Mouse (Mus musculus) megakaryocyte progenitor cell, adult 5-6 weeks (primary cell): ENCODE data around the gene AB124611. TPM values are rescaled to one million over a fixed set of nuclear protein-coding genes. Genes with fewer than 3 reads are reported as not detected.
"Not testable (repeated sequence)": the region's sequence is repeated elsewhere in the genome, so short reads cannot be mapped to it uniquely, and the experiment has no call there.

Experiments
- ATAC-seq: replicated peaks from 2 replicates; pipeline ENCODE4 v1.8.0; 2016; ENCODE audit warnings: mild to moderate bottlenecking, moderate TSS enrichment, inconsistent platforms; ENCODE audit not compliant: poor library complexity
- total RNA-seq, 2 experiments: library from RNA; stranded (forward) in 1 of 2; stranded (reverse) in 1 of 2; fragments of 157-497, 149-512 nt in 1 of 2; fragments of 200-1000 nt in 1 of 2; gene quantifications; 2 replicates each; pipeline versions ENCODE4 v1.2.3 to v1.2.4; 2015 to 2017

The AB124611 gene
- total RNA-seq, 2 experiments from 2014 or later: 17.9 to 45.9 TPM

DNA sequence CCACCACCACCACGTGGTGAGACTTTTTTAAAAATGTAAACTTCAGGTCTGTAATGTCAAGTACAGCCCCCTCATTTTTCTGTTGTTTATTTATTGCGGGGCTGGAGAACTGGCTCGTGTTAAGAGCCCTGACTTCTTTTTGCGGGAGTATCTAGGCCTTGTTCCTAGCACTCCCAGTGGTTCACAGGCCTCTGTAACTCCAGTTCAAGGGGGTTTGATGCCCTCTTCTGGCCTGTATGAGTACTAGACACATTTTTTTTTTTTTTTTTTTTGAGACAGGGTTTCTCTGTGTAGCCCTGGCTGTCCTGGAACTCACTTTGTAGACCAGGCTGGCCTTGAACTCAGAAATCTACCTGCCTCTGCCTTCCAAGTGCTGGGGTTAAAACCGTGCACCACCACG, 7.3 kb upstream of the AB124611 start:
- ATAC-seq: not testable (repeated sequence)

DNA sequence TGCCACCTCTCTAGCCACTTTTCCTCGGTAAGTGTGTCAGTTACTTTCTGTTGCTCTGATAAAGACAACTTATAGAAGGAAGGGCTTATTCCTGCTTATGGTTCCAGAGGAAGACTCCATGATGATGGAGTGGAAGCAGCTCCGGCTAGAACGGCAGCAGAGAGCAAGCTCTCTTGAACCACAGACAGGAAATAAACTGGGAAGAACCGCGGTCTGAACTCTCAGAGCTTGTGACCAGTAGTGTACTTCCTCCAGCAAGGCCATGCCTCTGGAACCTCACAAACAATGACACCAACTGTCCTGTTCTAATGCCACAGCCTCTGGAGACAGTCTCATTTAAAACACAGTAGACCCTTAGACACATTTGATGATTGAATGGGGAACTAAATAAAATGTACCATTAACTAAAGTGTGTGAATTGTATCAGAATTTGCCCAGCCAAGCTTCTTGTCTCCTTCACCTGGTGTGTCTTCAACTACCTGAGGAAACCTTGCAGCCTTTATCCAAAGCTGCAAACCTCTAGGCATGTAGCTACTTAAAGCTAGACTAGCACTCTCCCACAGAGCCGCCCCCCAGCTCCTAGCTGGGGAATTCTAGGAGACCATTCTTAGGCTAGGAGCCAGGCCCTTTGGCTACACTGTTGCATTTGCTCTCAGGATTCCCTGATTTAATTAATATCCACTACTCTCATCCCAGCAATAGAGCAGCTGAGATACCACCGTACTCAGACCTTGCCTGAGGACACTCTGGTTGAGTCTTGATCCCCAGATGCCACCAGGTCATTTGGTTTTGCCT, 637 bp upstream of the AB124611 start:
- ATAC-seq: peak; percentile 41

DNA sequence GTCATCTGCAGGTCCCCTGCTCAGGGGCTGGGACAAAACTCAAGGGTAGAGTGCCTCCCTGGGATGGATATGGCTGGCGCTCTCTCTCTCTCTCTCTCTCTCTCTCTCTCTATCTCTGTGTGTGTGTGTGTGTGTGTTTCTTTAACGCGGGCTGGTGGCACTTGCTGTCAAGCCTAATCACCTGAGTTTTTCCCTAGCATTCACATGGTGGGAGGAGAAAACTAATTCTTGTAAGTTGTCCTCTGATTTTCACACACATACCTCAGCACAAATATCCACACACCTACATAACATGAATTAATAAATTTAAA, 613 bp downstream of the AB124611 start:
- ATAC-seq: no peak

- no peak for ATAC-seq
These were observed 1.3 kb downstream of the AB124611 start for GRCm38 (mm10) chr9:21527100-21527801.

DNA sequence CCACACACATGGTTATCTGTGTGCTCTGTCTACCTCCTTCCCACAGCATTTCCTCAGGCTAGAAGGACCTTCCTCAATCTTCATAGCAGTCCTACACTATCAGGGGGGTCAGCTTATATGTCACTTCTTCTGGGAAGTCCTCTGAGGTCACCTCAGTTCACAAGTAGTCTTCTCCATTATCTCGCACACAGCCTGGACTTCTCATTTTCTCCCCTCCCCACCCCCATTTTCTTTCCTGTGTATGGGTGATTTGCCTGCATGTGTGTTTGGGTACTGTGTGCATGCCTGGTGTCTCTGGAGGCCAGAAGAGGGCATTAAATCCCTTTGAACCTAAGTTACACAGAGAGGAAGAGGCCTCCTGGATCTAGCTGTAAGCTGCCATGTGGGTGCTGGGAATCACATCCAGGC, 1.9 kb downstream of the AB124611 start:
- ATAC-seq: peak; percentile 64

- ATAC-seq: peak; percentile 51
These were observed 10.5 kb downstream of the AB124611 start for GRCm38 (mm10) chr9:21536501-21536900.

DNA sequence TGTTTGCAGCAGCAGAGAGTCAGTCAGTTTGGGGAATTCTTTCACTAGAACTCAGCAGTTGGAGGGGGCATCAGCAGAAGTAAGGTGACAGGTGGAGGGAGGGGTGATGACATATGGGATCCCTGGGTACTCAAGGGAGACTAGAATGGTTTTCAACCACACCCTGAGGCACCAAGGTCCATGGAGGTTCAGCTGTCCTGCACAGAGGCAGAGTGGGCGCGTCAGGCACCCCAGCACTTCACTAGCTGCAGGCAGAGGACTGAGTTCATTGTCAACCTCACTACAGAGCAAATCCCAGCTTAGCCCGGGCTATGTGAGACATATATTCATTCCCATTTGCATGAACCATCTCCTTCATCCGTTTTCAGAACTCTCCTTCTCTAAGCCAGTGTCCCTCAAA, 11.0 kb downstream of the AB124611 start:
- no peak for ATAC-seq

GRCm38 (mm10) chr9:21539981-21540753, 14.2 kb downstream of the AB124611 start:
- ATAC-seq: peak; percentile 60

- ATAC-seq: not testable (repeated sequence)
These were observed 16.0 kb downstream of the AB124611 start for GRCm38 (mm10) chr9:21542001-21542400.

- peak; percentile 30 for ATAC-seq
These were observed 19.5 kb downstream of the AB124611 start for GRCm38 (mm10) chr9:21545351-21545915.

DNA sequence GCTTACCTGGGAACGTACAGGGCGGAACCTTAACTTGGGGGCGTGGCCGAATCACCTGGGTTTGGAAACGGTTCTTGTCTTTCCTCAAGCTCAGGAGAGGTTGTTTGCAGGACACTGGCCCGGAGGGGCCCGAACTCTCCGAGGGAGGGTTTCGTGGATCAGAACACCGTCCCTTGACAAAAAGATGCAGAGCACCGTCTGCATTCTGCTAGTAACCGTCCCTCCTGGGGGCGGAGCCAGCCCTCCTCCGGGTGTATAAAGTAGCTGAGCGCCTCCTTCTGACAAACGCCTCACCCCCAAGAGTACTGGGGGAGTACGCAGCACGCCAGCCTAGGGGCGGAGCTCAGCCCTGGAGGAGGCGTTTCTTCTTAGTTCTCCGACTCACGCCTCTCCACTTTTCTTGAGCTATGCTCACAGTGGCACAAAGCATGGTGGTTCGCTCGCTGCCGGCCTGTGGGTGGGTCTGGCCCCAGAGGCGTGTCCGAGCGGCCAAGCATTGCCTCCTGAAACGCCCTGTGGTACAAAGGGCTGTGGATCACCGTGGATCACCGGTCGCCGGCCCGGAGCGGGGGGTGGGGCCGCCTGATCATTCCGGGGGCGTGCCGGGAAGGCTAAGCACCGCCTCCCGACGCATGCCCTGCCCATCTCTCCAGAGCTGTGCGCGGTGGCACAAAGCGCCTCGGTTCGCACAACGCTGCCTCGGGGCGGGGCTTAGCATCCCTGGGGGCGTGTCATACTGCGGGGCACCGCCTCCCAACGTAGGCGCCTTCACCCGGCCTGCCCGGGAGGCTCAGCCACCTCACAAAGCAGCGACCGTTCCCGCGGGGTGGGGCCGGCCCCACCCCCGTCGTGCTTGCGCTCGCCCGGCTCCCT, 20.2 kb downstream of the AB124611 start:
- ATAC-seq: peak; percentile 83

GRCm38 (mm10) chr9:21546789-21547074, 20.8 kb downstream of the AB124611 start, which contains the start of gene Carm1:
Carm1 (plus strand) TSS chr9:21546894.
- ATAC-seq: no peak

DNA sequence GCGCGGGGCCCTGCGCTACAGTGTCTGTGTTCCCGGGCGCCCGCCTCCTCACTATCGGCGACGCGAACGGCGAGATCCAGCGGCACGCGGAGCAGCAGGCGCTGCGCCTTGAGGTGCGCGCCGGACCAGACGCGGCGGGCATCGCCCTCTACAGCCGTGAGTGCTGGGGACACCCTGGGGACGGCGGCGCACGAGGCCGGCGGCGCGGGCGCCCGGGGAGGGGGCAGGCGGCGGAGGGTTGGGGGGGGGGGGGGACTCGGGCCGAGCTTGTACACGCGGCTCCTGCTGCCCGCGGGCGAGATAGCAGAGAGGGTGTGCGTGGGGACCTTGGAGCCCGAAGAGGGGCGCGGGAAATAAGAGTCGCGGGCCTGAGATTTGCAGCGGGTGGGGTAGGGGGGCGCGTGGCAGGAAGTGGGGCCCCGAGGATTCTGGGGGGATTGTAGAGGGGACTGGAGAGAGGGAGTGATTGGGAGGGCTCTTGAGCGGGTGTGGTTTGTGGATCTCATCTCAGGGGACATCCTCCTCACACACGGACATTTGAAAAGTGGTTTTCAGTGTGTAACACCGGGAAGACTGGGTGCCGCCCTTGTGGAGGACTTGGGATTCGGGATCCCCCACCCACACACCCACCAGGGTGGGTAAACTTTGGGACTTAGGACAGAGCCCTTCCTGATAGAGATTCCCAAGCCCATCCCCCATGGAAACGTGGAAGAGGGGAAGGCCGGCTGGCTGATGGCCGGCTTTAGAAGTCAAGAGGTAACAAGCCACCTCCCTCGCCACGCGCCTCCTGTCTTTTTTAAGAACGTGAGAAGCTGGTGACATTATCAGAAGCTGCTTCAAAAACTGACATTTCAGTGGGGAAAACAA, 21.3 kb downstream of the AB124611 start:
- ATAC-seq: 0 out of 2 replicates have a peak, but pooled peaks have one; percentile 3

DNA sequence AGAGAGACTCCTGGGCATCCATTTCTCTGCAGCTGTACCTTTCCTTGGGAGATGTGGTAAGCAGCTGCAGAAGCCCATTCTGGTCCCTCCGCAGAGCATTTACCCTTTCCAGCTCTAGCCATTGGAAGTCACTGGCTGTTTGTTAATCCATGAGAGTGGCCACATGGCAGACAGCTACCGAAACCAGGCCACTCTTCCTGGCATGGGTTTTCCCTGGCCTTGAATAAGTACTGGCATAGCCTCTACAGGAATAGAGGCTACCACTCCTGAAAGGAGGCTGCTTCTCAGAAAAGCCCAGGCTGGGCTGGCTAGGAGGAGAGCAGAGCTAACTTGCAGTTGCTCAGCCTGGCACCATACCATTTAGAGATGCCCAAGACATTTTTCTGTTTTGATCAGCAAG, 25.1 kb downstream of the AB124611 start:
- ATAC-seq: no peak

- no peak for ATAC-seq
These were observed 27.8 kb downstream of the AB124611 start for GRCm38 (mm10) chr9:21553607-21554273.

DNA sequence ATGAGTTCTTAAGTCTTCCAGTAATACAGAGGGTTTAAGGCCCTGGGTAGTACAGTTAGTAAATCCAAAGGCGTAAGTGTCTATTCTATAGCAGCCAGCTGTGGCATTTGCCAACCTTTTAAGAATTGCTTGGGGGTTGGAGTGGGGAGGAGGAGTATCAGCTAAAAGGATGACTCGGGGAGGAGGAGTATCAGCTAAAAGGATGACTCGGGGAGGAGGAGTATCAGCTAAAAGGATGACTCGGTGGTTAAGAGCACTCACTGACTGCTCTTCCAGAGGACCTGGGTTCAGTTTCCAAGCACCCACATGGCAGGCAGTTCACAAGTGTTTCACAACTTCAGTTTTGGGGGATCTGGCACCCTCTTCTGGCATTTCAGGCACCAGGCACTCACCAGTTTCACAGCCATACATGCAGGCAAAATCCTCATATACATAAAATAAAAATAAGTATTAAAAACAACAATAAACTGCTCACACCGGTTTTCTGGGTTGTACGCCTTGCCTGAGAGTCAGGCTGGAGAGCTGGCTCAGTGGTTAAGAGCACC, 29.3 kb downstream of the AB124611 start:
- no peak for ATAC-seq

- no peak for ATAC-seq
These were observed 31.0 kb downstream of the AB124611 start for GRCm38 (mm10) chr9:21556996-21557395.

GRCm38 (mm10) chr9:21557556-21557955, 31.6 kb downstream of the AB124611 start:
- no peak for ATAC-seq

DNA sequence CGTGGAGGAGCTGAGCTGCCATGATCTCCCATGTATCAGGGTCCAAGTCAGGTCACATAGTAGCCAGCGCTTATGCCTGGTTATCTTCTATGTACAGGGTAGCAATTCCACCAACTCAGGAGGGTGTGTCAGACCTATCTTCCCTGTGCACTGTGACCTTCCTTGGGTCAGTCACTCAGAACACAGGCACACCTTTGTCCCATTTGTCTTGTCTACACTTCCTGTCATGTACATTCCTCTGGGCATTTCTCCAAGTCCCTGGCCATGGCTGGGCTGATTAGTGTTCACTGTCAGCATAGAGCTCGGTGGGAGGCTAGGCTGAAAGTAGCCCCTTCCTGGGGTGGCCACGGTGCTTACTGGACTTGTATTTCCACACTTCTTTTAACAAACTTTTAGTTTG, 32.4 kb downstream of the AB124611 start:
- peak; percentile 98 for ATAC-seq
